Mouse (Mus musculus): ENCODE data around the gene Olfr129. TPM values are rescaled to one million over a fixed set of nuclear protein-coding genes. Genes with fewer than 3 reads are reported as not detected.

Olfr129 gene
- not detected in 2 replicates for polyA plus RNA-seq (2014; fragmentation: Nextera tagmentation; extraction: Ambion mirVana)

- Histone ChIP-seq H3K4me3 (ENCODE audit: low read depth, low read length) (no peak within 1 kb of the TSS), H3K27me3 (ENCODE audit: control insufficient read depth, insufficient read depth, low read length) (no peaks in the 10 kb centered on the region), H3K9me3 (replicated peaks; ENCODE audit: control insufficient read depth, low read length) (no peaks in the 10 kb centered on the region), H3K9ac (replicated peaks; ENCODE audit: low read length) (no peak within 1 kb of the TSS), H3K27ac (replicated peaks; ENCODE audit: low read depth, low read length) (no peak within 1 kb of the TSS), H3K4me1 (ENCODE audit: control insufficient read depth, insufficient read depth, low read length) (no peaks in the 10 kb centered on the region), H3K36me3 (replicated peaks; ENCODE audit: control insufficient read depth, insufficient read depth, low read depth, low read length) (no peaks in the 10 kb centered on the region), H3K4me2 (ENCODE audit: low read depth, low read length) (no peak within 1 kb of the TSS)
- DNase-seq (ENCODE audit: low spot score) (no peak), ATAC-seq (replicated peaks; ENCODE audit: insufficient number of reproducible peaks, low FRiP score, low TSS enrichment, low read depth) (no peak)
- WGBS, result 66% methylated on average over 1 of the region's 1 CpGs
These were observed at the start of gene Olfr129 for GRCm38 (mm10) chr17:38059979-38060378. Olfr129 (minus strand) TSS chr17:38060079.

DNA sequence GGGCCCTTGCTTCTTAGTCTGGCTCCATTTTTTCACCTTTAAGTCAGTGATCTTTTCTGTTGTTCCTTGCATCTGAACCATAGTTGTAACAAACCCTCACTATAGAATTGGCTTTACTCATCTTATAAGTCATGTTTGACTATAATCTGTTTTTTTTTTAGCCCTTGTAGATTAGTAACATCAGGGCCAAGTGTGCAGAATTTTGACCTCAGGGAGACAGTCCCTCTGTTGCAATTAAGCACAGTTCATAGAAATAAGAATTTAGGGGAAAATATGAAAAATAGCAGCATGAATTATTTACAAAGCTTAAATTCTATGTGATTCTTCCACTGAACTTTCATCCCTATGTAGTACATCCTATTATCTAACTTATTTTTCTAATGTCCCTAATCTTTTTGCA lies 28.7 kb upstream of the Olfr129 start, which contains the start of gene Olfr131:
TSS of gene Olfr131 (minus strand) at position 101 of the 400 bp plus-strand sequence.
- no peak for ATAC-seq (replicated peaks; ENCODE audit: insufficient number of reproducible peaks, low FRiP score, low TSS enrichment, low read depth)
- H3K4me1 ChIP-seq (ENCODE audit: control insufficient read depth, insufficient read depth, low read length), result no peaks in the 10 kb centered on the region
- H3K9me3 ChIP-seq (replicated peaks; ENCODE audit: control insufficient read depth, low read length), result no peaks in the 10 kb centered on the region
- no peak within 1 kb of the TSS for H3K4me2 ChIP-seq (ENCODE audit: low read depth, low read length)
- no peak within 1 kb of the TSS for H3K4me3 ChIP-seq (ENCODE audit: low read depth, low read length)
- no peaks in the 10 kb centered on the region for H3K27me3 ChIP-seq (ENCODE audit: control insufficient read depth, insufficient read depth, low read length)
- no peaks in the 10 kb centered on the region for H3K36me3 ChIP-seq (replicated peaks; ENCODE audit: control insufficient read depth, insufficient read depth, low read depth, low read length)
- no peak for DNase-seq (ENCODE audit: low spot score)
- H3K9ac ChIP-seq (replicated peaks; ENCODE audit: low read length), result no peak within 1 kb of the TSS
- H3K27ac ChIP-seq (replicated peaks; ENCODE audit: low read depth, low read length), result no peak within 1 kb of the TSS

DNA sequence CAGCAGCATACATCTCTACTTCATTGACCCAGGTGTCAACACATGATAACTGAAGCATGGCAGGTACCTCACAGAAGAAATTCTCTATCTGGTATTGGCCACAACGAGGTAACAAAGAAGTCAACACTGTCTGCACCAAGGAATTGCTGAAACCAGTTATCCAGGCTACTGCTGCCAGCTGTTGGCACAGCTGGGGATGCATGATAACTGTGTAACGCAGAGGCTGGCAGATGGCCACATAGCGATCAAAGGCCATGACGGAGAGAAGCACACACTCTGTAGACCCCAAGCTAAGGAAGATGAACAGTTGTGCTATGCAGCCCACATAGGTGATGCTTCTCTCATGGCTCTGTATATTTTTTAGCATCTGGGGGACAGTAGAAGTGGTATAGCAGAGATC lies 22.5 kb upstream of the Olfr129 start:
- ATAC-seq (replicated peaks; ENCODE audit: insufficient number of reproducible peaks, low FRiP score, low TSS enrichment, low read depth) (no peak), DNase-seq (ENCODE audit: low spot score) (no peak)
- H3K36me3 ChIP-seq (replicated peaks; ENCODE audit: control insufficient read depth, insufficient read depth, low read depth, low read length), result no peaks in the 10 kb centered on the region
- no peak overlapping the region for H3K4me2 ChIP-seq (ENCODE audit: low read depth, low read length)
- H3K27ac ChIP-seq (replicated peaks; ENCODE audit: low read depth, low read length), result no peak overlapping the region
- H3K4me3 ChIP-seq (ENCODE audit: low read depth, low read length), result no peak overlapping the region
- 84% methylated on average over 4 of the region's 4 CpGs for WGBS
- no peaks in the 10 kb centered on the region for H3K9me3 ChIP-seq (replicated peaks; ENCODE audit: control insufficient read depth, low read length)
- no peaks in the 10 kb centered on the region for H3K27me3 ChIP-seq (ENCODE audit: control insufficient read depth, insufficient read depth, low read length)
- no peaks in the 10 kb centered on the region for H3K4me1 ChIP-seq (ENCODE audit: control insufficient read depth, insufficient read depth, low read length)
- H3K9ac ChIP-seq (replicated peaks; ENCODE audit: low read length), result no peak overlapping the region

DNA sequence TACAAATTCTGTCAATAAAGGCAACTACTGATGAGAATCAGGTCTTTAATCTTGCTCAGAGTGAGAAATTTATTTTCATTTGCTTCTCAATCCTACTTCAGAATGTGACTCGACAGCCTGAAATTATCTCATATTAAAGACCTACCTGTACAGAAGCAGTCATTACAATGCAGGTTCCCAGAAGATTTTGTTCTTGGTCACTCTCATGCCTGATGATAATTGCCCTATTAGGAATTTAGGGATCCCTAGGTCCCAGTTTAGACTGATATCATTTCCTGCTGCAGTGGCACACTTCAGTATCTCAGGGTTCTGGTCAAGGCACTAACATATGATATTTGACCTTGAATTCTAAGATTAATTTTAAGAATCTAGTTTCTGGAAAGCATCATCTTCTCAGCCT lies 3.7 kb upstream of the Olfr129 start, which contains the start of gene Olfr130:
TSS of gene Olfr130 (plus strand) at position 301 of the 400 bp plus-strand sequence.
- DNase-seq (ENCODE audit: low spot score), result no peak
- WGBS, result 86% methylated on average over 1 of the region's 1 CpGs

GRCm38 (mm10) chr17:38026297-38026696 lies 33.6 kb downstream of the Olfr129 start:
- WGBS, result 25% methylated on average over 5 of the region's 5 CpGs
- Histone ChIP-seq H3K4me2 (ENCODE audit: low read depth, low read length) (no peak overlapping the region), H3K4me3 (ENCODE audit: low read depth, low read length) (no peak overlapping the region), H3K9me3 (replicated peaks; ENCODE audit: control insufficient read depth, low read length) (no peaks in the 10 kb centered on the region), H3K9ac (replicated peaks; ENCODE audit: low read length) (no peak overlapping the region), H3K27me3 (ENCODE audit: control insufficient read depth, insufficient read depth, low read length) (no peaks in the 10 kb centered on the region), H3K4me1 (ENCODE audit: control insufficient read depth, insufficient read depth, low read length) (no peaks in the 10 kb centered on the region), H3K36me3 (replicated peaks; ENCODE audit: control insufficient read depth, insufficient read depth, low read depth, low read length) (no peaks in the 10 kb centered on the region), H3K27ac (replicated peaks; ENCODE audit: low read depth, low read length) (no peak overlapping the region)
- no peak for ATAC-seq (replicated peaks; ENCODE audit: insufficient number of reproducible peaks, low FRiP score, low TSS enrichment, low read depth)
- no peak for DNase-seq (ENCODE audit: low spot score)

More for the DNA sequence above, 3.7 kb upstream of the Olfr129 start, which contains the start of gene Olfr130:
- no peaks in the 10 kb centered on the region for H3K27me3 ChIP-seq (ENCODE audit: control insufficient read depth, insufficient read depth, low read length)
- H3K4me1 ChIP-seq (ENCODE audit: control insufficient read depth, insufficient read depth, low read length), result no peaks in the 10 kb centered on the region
- no peak for ATAC-seq (replicated peaks; ENCODE audit: insufficient number of reproducible peaks, low FRiP score, low TSS enrichment, low read depth)
- no peak within 1 kb of the TSS for H3K27ac ChIP-seq (replicated peaks; ENCODE audit: low read depth, low read length)
- H3K9ac ChIP-seq (replicated peaks; ENCODE audit: low read length), result no peak within 1 kb of the TSS
- no peak within 1 kb of the TSS for H3K4me3 ChIP-seq (ENCODE audit: low read depth, low read length)
- no peaks in the 10 kb centered on the region for H3K9me3 ChIP-seq (replicated peaks; ENCODE audit: control insufficient read depth, low read length)
- no peak within 1 kb of the TSS for H3K4me2 ChIP-seq (ENCODE audit: low read depth, low read length)
- H3K36me3 ChIP-seq (replicated peaks; ENCODE audit: control insufficient read depth, insufficient read depth, low read depth, low read length), result no peaks in the 10 kb centered on the region

GRCm38 (mm10) chr17:38016341-38016740 lies 43.5 kb downstream of the Olfr129 start:
- no peaks in the 10 kb centered on the region for H3K27me3 ChIP-seq (ENCODE audit: control insufficient read depth, insufficient read depth, low read length)
- no peaks in the 10 kb centered on the region for H3K4me1 ChIP-seq (ENCODE audit: control insufficient read depth, insufficient read depth, low read length)
- no peaks in the 10 kb centered on the region for H3K9me3 ChIP-seq (replicated peaks; ENCODE audit: control insufficient read depth, low read length)
- H3K9ac ChIP-seq (replicated peaks; ENCODE audit: low read length), result no peak overlapping the region
- no peak overlapping the region for H3K4me2 ChIP-seq (ENCODE audit: low read depth, low read length)
- H3K36me3 ChIP-seq (replicated peaks; ENCODE audit: control insufficient read depth, insufficient read depth, low read depth, low read length), result no peaks in the 10 kb centered on the region
- H3K4me3 ChIP-seq (ENCODE audit: low read depth, low read length), result no peak overlapping the region
- no peak for DNase-seq (ENCODE audit: low spot score)
- 64% methylated on average over 2 of the region's 2 CpGs for WGBS
- H3K27ac ChIP-seq (replicated peaks; ENCODE audit: low read depth, low read length), result no peak overlapping the region
- no peak for ATAC-seq (replicated peaks; ENCODE audit: insufficient number of reproducible peaks, low FRiP score, low TSS enrichment, low read depth)

GRCm38 (mm10) chr17:38004996-38005395 lies 54.9 kb downstream of the Olfr129 start:
- ATAC-seq (replicated peaks; ENCODE audit: insufficient number of reproducible peaks, low FRiP score, low TSS enrichment, low read depth) (no peak), DNase-seq (ENCODE audit: low spot score) (no peak)
- no peak overlapping the region for H3K9ac ChIP-seq (replicated peaks; ENCODE audit: low read length)
- H3K9me3 ChIP-seq (replicated peaks; ENCODE audit: control insufficient read depth, low read length), result no peaks in the 10 kb centered on the region
- 82% methylated on average over 2 of the region's 2 CpGs for WGBS
- no peak overlapping the region for H3K4me3 ChIP-seq (ENCODE audit: low read depth, low read length)
- no peaks in the 10 kb centered on the region for H3K27me3 ChIP-seq (ENCODE audit: control insufficient read depth, insufficient read depth, low read length)
- no peak overlapping the region for H3K27ac ChIP-seq (replicated peaks; ENCODE audit: low read depth, low read length)
- H3K36me3 ChIP-seq (replicated peaks; ENCODE audit: control insufficient read depth, insufficient read depth, low read depth, low read length), result no peaks in the 10 kb centered on the region
- H3K4me1 ChIP-seq (ENCODE audit: control insufficient read depth, insufficient read depth, low read length), result no peaks in the 10 kb centered on the region
- no peak overlapping the region for H3K4me2 ChIP-seq (ENCODE audit: low read depth, low read length)
